Mouse (Mus musculus): Measurements from ENCODE around the gene Ptprg. TPM values are rescaled to one million over a fixed set of nuclear protein-coding genes. Genes with fewer than 3 reads are reported as not detected.
"Not testable (repeated sequence)": the region's sequence is repeated elsewhere in the genome, so short reads cannot be mapped to it uniquely, and the experiment has no call there.

The Ptprg gene
- total RNA-seq, 2 experiments from 2014 or later: 134 to 135 TPM

DNA sequence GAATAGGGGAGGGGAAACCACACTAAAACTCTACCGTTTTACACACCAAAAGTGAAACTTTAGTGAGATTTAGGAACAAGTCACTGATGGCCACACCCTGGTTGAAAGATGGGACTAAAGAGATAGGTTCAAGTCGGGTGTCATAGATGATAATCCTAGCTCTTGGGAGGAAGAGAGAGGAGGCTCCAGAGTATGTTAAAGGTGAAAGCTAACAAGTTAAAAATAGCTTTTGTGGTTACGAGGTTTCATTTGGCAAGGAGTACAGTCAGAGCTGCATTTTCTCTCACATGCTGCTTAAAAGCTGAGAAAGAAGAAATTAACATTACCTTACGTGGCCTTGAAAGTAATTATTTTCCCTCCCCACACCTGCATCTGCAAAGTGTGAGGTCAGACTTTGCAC lies 690.4 kb downstream of the Ptprg start:
- intact Hi-C loops (cut with DNase I): no loop called here
- no peak for DNase-seq (ENCODE audit: extremely low spot score in 1 of 2, low spot score in 2 of 2)

DNA sequence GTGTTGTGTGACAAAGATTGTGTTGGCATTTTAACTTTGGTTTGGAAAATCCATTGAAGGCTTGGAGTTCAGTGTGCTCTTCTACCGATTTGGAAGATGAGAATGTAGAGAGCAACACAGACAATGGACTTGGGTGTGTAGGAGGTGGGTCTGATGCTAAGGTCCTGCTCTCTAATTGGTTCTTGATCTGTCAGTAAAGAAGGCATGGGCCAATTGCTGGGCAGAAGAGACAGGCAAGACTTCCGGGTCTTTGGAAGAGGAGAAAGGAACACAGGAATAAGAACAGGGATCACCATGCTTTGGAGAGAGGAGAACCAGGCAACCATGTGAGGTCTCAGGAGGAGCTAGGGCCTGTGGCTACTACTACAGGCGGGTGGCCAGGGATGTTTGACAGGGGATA lies 722.7 kb downstream of the Ptprg start:
- intact Hi-C loops (cut with DNase I): loop anchor here (5.0 kb wide), 1 partner anchor 124 kb away; no protein-coding TSS in a partner anchor
- no peak for DNase-seq (ENCODE audit: extremely low spot score in 1 of 2, low spot score in 2 of 2)

DNA sequence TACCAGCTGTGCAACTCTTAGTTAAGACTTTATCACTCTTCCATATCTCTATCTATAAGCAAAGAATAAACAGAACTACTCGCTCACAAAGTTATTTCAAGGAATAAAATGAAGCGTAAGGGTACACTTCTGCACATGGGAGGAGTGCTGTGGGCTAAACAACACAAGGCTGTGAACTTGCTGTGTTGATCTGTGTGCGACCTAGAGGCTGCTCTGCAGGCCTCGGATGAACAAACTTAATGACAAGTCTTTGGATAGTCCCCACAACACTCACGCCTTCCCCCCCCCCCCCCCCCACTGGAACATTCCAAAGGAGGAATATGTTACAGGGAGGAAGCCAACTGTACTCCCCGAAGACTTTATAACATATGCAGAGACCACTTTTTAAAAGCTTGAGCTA lies 730.3 kb downstream of the Ptprg start, which contains the start of gene Gm49355:
Gene Gm49355, plus strand, starts transcription at position 336 of the 400 bp plus-strand sequence.
- no peak for DNase-seq (ENCODE audit: extremely low spot score in 1 of 2, low spot score in 2 of 2)
- intact Hi-C loops (cut with DNase I): no loop called here

DNA sequence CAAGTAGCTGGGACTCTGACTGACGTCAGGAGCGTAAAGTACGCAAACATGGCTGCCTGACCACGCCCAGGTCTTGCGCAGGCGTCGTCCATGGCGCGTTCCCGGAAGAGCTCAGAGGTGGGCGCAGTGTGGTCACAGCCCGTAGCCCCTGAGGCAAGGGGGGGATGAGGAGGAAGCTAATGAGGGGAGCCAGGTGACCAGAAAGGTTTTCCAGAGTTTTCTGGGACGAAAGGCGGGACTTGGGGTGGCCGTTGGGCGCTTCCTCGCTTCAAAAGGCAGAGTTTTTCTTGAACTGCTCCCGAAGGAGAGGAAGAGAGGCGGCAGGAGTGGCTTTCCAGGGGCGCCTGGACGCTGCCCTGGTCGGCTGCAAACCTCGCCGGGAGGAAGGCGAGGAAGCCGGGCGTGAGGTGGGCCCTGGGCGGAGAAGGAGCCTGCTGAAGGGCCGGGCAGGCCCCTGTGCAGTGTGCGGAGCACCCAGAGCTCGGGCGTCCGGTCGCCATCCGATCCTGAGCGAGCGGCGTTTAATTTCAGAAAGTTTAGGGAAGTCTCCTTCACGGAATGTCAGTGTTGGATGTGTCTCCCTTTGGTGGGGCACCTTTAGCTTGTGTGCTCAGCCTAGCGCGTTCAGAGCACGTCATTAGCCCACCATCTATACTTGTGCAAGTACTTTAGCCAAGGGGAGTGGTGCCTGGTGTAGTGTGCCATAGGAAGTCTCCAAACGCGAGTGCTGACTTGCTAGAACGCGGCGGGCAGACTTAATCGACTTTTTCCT lies 731.0 kb downstream of the Ptprg start, which contains the start of gene 3830406C13Rik:
Gene 3830406C13Rik, plus strand, starts transcription at position 33 of the 772 bp plus-strand sequence.
- intact Hi-C loops (cut with DNase I): no loop called here

DNA sequence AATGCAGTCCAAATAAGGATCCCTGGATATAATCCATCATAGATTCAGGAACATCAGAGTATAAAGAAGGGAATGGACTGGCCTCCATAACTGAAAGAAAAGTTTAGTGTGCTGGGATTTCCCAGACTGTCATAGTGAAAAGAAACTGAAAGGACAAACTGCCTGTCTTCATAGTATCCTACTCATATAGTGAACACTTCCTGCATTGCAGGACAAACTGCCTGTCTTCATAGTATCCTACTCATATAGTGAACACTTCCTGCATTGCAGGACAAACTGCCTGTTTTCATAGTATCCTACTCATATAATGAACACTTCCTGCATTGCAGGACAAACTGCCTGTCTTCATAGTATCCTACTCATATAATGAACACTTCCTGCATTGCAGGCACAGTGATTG lies 736.4 kb downstream of the Ptprg start:
- DNase-seq (ENCODE audit: extremely low spot score in 1 of 2, low spot score in 2 of 2): not testable (repeated sequence)

More for the DNA sequence above, 731.0 kb downstream of the Ptprg start, which contains the start of gene 3830406C13Rik:
- DNase-seq (ENCODE audit: extremely low spot score in 1 of 2, low spot score in 2 of 2): peak; percentile 82 to 92

More for the DNA sequence above, 736.4 kb downstream of the Ptprg start:
- intact Hi-C loops (cut with DNase I): not testable (repeated sequence)

Other genes with a start within 250 kb of the Ptprg start
- gene Gm3839, start 196.8 kb upstream of the Ptprg start, total RNA-seq (2021): under 1 TPM; 0.43 to 0.71 TPM

All from left cerebral cortex, postnatal 10 days (tissue).